Mouse (Mus musculus) kidney, postnatal 10 days (tissue): ENCODE measurements at regions not wholly inside any gene's neighbourhood (a gene's known extent, or its start where the extent isn't known, plus 50 kb on each side); places are given as distances from the start of the nearest gene placed in this dataset.

ENCODE experiments used
- DNase-seq: peaks from one replicate; pipeline ENCODE4 v3.0.0; 2021; ENCODE audit warnings: mixed read lengths

DNA sequence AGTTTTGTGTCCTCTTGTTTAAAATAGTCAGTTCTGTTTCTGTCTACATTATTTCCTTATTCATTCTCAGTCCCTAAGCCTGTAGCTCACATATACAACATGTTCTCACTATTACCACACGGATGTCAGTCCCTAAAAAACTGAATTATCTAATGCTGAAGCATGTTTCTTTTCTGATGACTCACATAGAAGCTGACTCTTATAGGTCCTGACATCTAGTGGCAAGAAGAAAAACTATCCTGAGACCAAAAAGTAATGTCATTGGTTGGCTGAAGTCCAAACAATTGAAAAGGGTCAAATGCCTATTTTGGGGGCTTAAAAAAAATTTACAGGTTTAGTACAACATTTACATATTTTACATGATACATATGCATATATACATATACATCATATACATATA is 551.3 kb upstream of the Tenm3 start:
- no peak for DNase-seq

DNA sequence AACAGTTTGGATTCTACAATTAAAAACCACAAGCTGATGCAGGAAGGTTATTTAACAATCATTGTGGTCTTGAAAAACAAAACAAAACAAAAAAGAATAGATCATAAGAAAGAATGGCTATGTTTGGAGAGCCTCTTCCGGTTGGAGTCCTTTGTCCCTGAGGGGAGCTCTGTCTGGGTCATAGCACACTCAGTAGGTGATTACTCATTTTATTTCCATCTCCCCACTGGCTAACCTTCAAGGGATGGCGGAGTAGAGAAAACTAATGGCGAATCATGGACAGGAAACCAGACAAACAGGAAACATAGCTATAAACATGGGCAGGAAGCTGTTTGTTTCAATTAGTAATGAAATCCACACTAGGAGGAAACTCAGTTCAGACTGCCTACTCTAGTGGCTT is 545.8 kb upstream of the Tenm3 start:
- DNase-seq: no peak

DNA sequence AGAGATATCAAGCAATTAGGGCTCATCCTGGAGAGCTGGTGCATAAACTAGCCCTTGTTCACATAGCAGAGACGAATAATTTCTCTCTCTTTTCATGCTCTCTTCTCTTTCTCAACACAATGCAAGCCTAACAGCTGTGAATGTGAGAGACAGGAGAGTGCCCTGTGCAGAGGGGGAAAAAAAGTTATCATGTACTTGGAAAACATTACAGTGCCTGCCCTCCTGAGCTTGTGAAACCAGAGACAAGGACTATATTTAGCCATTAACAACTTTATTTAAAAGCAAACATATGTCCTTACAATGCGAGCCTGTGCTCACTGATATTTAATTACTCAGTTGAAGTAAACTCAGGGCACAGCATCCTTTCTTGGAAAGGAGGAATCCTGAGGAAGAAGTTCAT is 543.8 kb upstream of the Tenm3 start:
- no peak for DNase-seq

DNA sequence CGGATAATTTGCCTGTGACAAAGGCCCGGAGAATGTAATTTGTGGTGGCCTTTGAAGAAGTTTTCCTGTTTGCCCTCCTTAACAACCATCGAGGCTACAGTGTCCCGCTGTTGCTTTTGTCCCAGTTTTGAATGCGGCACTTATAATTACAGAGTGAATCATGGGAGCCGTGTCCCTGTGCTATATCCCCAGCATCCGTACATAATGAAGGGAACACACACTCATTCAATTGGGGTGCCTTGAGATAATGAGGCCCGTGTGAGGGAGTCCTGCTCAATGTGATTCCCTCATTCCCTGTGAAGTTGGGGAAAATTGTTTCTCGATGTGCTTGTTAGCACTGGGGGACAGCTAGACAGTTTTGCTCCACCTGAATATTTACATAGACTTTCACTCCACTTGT is 528.9 kb upstream of the Tenm3 start:
- no peak for DNase-seq

DNA sequence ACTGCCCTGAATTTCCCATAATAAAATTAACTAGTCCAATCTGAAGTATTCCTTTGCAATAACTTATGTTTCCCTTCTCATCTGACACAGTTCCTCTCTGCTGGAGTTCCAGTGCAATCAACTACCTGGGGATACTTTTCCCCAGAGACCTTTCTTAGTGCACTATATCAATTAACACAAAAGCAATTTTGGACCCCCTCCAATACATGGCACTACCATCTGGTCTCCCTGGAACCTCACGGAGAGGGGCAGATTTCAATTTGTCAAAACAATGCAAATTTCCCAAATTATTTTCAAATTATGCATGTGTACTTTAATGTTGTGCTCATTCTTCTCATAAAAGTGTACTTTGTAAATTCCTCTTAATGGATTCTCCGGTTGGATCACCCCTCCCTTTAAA is 518.9 kb upstream of the Tenm3 start:
- DNase-seq: no peak

DNA sequence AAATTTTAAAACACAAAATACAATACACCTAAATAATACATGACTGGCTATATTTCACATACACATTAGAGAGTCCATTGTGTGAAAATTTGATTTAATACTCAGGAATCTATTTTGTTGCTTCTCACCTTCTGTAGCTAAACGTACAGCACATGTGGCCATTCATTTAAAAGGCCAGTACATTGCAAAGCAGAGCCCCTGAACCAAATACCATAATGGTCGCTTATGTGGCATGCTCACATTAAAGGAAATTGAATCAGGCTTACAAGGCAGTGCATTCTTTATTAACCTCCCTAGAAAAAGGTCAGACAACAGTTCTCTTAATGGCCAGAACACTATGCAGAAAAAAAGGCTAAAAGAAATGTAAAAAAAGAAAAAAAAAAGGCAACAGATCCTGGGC is 517.7 kb upstream of the Tenm3 start:
- DNase-seq: no peak

DNA sequence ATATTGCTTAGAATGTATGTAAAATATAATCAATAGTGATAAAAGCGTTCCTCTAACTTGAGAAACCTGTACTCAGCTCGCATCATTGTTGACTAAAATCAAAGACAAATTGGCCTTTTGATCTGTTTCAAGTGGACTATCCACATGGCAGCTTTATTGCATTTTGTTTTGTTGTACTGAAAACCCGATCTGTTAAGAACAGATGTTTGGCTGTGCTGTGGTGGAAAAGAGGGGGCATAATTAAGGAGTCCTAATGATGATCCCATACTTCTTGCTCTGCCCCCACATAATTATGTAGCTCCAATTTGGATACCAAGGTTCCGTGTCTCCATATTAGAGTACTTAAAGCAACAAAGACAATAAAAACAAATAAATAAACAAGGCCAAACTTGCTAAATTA is 516.4 kb upstream of the Tenm3 start:
- DNase-seq: no peak

DNA sequence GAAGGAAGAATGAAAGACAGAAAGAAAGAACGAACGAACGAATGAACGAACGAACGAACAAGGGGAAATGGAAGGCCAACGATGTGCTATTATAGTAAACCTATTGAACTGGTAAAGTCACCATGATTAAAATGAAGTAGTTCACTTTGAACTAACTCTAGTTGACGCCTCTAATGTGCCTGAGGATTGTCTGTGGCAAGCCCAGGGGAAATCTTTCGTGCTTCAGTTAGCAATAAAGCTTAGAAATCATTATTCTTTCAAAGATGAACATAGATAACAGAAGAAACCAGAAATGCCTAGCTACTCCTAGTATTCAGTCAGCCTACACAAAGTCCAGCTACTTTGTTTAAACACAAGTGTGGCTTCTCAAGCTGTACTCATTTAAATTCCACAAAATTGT is 515.9 kb upstream of the Tenm3 start:
- DNase-seq: no peak

DNA sequence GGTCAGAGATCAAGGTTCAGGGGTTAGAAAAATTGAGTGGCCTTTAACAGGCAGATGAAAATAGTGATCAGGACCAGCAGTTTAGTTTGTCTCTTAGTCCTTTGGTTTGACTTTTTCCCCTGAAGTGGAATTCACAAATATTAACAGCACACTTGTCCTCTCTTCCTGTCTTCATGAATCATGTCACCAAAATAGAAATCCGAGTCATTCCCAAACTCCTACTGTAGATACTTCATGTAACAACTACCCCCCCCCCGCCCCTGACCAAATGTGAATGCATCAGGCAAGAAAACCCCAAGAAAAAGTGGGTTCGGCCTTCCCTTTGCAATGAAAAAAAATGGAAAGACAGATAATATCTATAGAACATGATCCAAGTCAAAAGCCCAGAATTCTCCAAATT is 504.9 kb upstream of the Tenm3 start:
- DNase-seq: no peak

DNA sequence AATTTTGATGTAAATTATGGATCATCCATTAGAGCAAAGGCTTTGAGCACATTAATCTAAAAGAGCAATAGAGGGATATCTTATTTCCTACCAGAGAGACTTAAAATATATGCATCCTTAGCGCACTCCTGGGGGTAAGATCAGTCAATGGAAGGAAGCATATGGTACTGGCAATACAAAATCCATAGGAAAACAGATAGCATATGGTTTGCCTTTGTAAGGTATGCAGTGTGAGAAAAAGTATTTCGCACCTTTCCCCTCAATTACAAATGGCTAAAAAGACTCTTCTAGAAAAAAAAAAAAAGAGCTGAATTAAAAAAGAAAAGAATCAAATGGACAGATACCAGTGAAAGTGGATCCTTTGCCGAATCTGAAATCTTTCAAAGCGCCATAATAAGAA is 495.0 kb upstream of the Tenm3 start:
- no peak for DNase-seq

DNA sequence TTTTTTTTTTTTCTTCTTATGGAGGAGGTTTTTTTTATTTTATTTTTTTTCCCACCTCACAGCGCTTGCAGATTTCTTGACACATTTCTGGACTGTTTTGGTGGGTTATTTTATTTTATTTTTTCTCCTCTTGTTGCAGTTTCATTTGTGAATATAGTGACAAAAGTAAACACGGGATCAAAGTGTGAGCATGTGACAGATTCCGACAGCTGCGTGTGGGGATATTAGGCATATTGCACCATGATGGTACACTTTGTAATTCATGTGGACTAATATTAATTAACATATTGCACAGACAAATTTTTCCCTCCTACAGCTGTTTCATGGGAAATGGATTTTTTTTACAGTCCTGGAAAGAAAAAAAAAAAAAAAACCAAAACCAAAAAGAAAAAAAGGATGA is 483.2 kb upstream of the Tenm3 start:
- no peak for DNase-seq

DNA sequence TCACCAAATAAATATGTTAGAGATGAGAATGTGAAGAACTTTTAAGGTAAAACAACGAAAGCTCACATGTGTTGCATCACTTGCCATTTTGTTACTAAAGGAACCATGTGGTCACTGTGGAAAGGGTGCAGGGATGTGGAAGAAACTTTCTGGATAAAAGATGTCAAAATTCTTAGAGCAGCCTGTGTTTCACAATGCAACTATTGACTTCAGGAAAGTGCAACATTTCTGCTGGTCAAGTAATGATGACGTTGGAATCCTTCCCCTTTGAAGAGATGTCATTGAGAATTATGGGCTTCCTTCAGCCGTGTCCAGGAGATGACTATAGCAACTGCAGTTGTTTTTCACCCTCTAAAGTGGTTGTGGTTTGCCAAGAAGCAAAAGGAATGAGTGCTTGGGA is 477.7 kb upstream of the Tenm3 start:
- no peak for DNase-seq

DNA sequence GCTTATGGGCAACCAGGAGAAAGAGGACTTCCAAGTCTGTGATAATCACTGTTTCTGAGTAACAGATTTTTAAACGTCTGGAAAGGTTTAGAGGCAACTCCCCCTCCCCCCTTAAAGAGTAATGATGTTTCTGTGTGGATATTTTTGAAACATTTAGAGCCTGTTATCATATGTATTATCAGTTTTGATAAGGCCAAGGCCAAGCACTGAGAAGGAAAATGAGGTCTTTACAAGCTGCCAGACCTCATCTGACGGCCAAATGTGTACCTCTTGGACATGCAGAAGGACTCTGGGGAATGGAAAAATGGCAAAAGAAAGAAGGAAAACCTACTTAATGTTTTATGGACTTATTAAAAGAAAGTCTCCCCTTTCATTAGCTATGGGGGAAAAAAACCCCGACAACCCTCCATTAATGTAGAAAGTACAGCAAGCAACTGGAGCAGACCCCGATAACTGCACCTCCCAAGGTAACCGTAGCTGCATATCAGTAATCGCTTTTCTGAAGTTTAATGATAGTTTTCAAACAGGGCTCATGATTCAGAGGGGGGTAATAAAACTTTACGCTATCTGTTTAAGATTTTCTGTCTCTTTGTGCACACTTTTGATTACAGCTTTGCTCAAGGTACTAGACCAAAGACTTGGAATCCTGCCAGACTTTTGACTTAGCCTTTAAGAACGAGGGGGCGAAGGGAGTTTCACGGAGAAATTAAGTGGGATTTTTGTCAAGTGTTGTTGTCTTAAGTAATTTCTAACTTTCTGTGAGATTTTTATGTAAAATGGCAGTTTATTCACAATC is 469.9 kb upstream of the Tenm3 start:
- DNase-seq: no peak

DNA sequence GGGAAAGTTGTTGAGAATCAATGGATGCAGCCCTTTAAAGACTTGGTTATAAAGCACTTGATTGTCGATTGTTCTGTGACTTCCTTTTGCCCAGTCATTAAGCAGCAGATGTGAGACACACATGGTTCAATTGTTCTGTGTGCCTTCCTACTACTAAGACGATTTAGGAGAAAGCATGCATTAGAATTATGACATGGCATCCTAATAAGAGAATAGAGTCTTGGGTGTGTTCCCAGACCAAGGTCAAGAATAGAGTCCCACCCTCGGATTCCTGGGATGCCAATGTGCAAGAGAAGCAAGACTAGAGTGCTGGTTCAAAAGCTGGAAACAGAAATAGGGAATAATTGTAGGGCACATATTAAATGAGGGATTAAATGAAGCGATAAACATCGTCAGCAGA is 469.1 kb upstream of the Tenm3 start:
- DNase-seq: no peak

DNA sequence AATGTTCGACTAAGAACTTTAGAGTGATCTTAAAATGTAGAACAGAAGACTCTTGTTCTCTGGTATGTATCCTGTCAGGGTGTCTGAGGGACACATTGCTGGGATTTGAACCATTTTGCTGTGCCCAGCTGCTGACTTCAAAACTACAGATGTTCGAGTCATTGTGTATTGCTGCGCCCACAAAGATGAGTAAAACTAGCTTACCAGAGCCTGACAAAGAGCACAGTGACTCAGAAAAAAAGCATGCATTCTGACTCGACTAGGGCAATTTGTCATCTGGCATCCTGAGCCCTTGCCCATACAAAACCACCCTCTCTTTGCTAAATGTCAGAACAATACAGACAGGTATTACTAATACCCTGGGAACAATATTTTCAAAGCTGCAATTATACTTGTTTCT is 438.6 kb upstream of the Tenm3 start:
- no peak for DNase-seq

DNA sequence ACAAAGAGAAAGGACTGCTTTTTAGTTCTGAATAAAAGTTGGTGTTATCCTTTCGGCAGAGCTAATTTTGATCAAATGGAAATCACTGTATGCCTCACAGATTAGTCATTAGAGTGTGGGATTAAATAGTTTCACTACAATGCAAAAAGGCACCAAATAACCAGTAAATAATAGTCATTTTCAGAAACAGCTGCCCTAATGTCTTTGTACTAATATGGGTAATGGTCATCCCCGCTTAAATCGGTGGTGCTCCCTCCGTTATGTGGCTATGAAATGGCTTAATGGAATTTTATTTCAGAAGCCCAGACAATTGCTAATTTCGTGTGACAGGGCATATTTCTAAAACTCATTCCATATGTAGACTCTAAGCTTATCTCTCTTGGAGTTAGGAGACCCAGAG is 437.5 kb upstream of the Tenm3 start:
- no peak for DNase-seq

DNA sequence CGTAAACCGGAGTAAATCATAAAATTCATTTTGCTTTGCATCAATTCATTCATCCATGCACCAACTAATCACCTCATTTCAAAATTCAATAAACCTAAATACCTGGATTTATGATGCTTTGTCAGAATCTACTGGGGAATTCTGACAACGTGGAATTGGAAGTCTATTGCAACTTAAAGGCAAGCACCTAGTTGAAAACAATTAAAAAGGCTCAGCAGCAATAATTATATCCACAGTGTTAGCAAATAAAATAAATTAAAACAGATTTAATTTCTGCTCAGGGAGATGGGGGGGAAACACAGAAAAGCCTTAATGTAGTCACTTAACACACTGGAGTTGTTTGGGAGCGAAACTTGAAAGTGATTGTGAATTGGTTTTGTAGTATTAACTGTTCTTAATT is 430.3 kb upstream of the Tenm3 start:
- no peak for DNase-seq

DNA sequence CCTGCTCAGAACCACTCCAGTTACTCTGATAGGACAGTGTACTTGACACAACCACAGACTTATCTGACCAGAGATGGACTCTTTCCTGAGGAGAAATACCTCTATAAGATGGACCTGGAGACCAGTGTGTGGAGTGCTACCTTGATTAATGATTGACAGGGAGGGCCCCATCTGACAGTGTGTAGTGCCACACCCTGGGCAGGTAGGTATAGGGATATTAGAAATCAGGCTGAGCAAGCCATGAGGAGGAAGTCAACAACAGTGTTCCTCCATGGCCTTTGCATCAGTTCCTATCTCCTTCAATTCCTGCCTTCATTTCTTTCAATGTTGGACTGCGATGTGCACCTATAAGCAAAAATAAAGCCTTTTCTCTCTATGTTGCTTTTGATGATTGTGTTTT is 429.4 kb upstream of the Tenm3 start:
- no peak for DNase-seq

DNA sequence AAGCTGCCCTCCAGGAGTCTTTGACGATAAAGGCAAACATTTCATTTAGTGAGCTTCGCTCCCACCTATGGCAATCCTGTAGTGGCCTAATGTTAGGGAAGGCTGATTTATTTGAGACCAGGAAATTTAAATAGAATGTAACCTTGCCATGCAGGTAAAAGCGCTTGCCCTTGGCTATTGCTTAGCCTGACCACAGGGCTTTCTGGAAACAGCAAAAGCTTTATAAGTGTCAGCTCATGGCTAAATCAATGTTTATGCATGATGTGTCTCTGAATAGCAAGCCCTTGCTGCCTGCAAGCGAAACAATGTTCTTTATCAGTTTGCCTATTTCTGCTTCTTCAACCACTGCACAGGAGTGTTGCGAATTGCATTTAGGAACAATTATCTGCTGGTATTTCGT is 419.7 kb upstream of the Tenm3 start:
- DNase-seq: no peak

DNA sequence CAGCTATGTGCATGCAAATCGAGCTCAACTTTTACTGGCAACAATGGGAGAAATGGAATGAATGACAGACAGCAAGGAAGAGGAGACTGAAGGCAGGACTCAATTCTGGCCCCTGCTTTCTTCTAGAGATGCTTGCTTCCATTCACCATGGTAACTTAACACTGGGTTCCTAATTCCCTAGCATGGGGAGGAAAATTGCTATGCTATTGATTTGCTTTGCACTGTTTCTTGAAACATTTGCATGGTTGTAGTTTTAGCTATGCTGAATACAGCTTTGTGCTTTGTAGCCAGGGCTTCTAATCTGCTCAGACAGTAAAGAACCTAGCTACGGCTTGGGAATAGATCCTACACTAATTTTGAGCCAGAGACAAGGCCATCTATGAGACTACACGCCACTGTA is 419.0 kb upstream of the Tenm3 start:
- no peak for DNase-seq

DNA sequence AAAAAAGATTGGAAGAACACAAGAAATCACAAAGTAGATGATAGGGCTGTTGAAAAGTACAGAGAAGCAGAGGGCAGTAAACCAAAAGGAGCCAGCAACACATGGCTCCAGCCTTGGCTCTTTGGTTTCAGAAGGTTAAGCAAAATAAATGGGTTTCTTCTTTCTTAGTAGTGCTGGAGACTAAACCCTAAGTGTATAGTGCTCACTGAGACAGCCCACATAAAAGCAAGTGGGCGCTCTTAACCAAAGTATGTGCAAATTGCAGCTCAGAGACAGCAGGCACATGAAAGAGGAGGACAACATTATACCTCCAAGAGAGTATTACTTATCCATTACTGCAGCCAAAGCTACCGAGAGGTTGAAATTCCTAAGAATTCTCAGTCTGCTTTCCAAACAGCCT is 412.2 kb upstream of the Tenm3 start:
- DNase-seq: no peak

DNA sequence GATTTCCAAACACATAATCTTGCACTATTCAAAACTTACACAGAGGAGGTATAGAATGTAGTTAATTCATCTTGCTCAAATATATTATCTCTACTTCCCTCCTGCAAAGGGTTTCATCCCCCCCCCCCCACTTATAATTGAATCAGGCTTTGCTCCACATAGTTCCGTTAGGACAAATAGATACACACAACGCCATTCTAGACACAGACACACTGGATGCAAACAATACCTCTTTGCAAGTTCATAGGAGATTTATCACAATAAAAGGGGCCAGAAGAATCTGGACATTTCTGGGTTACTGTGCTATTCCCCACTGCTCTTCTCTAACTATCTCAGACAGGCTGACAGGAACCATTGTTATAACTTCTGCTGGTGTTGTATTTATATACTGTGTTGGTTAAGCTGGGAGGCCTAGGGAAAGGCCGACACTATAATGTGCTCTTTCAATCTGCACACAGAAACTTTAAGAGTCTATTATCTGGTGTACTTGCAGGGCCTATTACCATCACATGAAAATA is 410.6 kb upstream of the Tenm3 start:
- no peak for DNase-seq

DNA sequence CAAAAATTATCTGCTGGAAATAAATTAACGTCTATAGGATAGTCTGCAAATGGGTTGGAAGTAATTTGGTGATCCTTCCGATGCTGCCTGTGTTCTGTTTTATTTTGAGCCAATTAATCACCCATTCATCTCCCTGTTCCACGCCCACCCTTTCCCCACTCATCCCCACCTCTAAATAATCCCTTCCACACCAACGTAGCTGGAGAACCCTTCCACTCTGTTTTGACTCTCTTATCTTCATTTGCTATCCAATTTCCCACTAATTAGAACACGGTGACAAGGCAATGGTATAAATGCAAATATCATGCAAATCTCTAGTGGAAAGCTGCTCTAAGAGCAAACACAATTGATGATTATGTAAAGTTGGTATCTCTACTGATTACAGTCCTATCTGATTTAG is 399.3 kb upstream of the Tenm3 start:
- DNase-seq: no peak

DNA sequence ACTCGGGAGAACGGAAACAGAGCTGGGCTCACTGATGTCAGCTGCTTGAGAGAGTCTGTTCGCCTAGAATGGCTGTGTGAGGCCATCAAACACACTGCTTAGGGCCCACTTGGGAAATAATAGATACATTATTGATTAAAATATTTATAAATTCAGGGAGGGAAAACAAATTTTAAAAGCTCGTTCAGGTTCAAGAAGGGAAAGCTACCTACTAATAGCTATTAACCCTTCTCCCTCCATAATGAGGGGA is 393.0 kb upstream of the Tenm3 start:
- DNase-seq: no peak

DNA sequence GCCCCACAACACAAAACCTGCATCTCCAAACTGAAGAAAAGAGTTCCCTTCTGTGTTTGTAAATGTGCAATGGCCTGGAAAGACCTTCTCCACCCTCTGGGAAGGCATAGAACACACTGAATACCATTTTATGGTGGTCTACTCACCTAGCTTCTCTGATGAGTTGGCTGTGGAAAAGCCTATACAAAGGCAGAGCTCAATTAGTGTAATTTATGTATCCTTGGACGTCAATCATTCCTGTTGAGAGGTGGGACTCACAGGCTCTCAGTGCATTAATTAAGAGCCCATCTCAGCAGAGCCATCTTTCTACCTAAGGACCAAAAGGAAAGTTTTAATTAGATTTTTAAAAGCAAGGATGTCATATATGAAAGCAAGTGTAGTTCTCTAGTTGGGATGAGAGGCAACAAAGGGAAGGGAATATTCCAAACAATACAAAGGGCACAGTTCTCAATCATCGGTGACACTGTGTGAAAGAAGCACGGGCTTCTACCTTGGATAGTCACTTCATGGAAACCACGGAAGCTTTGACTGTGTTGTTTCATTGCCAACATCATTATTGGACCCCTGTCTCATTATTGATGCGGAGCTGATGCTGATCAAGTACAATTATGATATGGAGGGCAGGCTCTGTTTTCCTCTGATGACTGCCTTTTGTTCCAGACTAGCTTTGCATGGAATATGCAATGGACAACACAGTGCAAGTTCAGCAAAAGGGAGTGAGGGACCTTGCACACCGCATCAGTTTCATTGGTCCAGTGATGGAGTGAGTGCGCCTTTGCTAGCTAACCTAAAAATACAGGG is 392.5 kb upstream of the Tenm3 start:
- no peak for DNase-seq
